Mouse (Mus musculus) inflammation-experienced regulatory T-cells, adult 6 months (primary cell): ENCODE results near the gene Asgr2. TPM values are rescaled to one million over a fixed set of nuclear protein-coding genes. Genes with fewer than 3 reads are reported as not detected.
"Not testable (repeated sequence)": the region's sequence is repeated elsewhere in the genome, so short reads cannot be mapped to it uniquely, and the experiment has no call there.

Source experiments
- ATAC-seq: one replicate; pipeline ENCODE4 v1.8.0; 2017
- polyA plus RNA-seq, 3 experiments: library from polyadenylated mRNA; unstranded; fragments of 100-300 nt; shearing (Covaris generic); gene quantifications; one replicate each; pipeline ENCODE4 v1.2.1; 2017

Asgr2 gene
- polyA plus RNA-seq, result not detected

GRCm38 (mm10) chr11:70091986-70092783 lies at the start of gene Asgr2:
Gene Asgr2 (plus strand): TSS chr11:70092644.
- ATAC-seq, result no peak

- ATAC-seq, result no peak
Observed at GRCm38 (mm10) chr11:70043665-70044064, 48.8 kb upstream of the Asgr2 start.

GRCm38 (mm10) chr11:70045435-70045834 lies 47.0 kb upstream of the Asgr2 start:
- no peak for ATAC-seq

- no peak for ATAC-seq
Observed at GRCm38 (mm10) chr11:70049366-70049765, 43.1 kb upstream of the Asgr2 start.

- ATAC-seq, result no peak
Observed at GRCm38 (mm10) chr11:70049816-70050215, 42.6 kb upstream of the Asgr2 start.

GRCm38 (mm10) chr11:70053156-70053555 lies 39.3 kb upstream of the Asgr2 start:
- ATAC-seq, result no peak

GRCm38 (mm10) chr11:70053898-70054570 lies 38.4 kb upstream of the Asgr2 start, which contains the start of gene Asgr1:
Gene Asgr1 (plus strand): TSS chr11:70054085.
- no peak for ATAC-seq

GRCm38 (mm10) chr11:70055618-70056214 lies 36.7 kb upstream of the Asgr2 start:
- ATAC-seq, result no peak

- ATAC-seq, result no peak
Observed at GRCm38 (mm10) chr11:70057805-70058204, 34.6 kb upstream of the Asgr2 start.

- ATAC-seq, result no peak
Observed at GRCm38 (mm10) chr11:70059930-70060329, 32.5 kb upstream of the Asgr2 start.

GRCm38 (mm10) chr11:70063053-70063452 lies 29.4 kb upstream of the Asgr2 start:
- ATAC-seq, result no peak

- no peak for ATAC-seq
Observed at GRCm38 (mm10) chr11:70066701-70067100, 25.7 kb upstream of the Asgr2 start.

- no peak for ATAC-seq
Observed at GRCm38 (mm10) chr11:70068245-70068644, 24.2 kb upstream of the Asgr2 start.

- ATAC-seq, result no peak
Observed at GRCm38 (mm10) chr11:70070057-70070456, 22.4 kb upstream of the Asgr2 start.

- ATAC-seq, result not testable (repeated sequence)
Observed at GRCm38 (mm10) chr11:70070603-70071002, 21.8 kb upstream of the Asgr2 start.

- no peak for ATAC-seq
Observed at GRCm38 (mm10) chr11:70074379-70075071, 17.9 kb upstream of the Asgr2 start.

- no peak for ATAC-seq
Observed at GRCm38 (mm10) chr11:70075581-70075980, 16.9 kb upstream of the Asgr2 start.

- ATAC-seq, result no peak
Observed at GRCm38 (mm10) chr11:70077441-70077840, 15.0 kb upstream of the Asgr2 start.

- ATAC-seq, result no peak
Observed at GRCm38 (mm10) chr11:70079175-70079574, 13.3 kb upstream of the Asgr2 start.

- peak; percentile 61 for ATAC-seq
Observed at GRCm38 (mm10) chr11:70079928-70080327, 12.5 kb upstream of the Asgr2 start.

- ATAC-seq, result no peak
Observed at GRCm38 (mm10) chr11:70080803-70081590, 11.4 kb upstream of the Asgr2 start.

- no peak for ATAC-seq
Observed at GRCm38 (mm10) chr11:70084563-70084962, 7.9 kb upstream of the Asgr2 start.
